Mouse (Mus musculus): ENCODE measurements around the gene Gnaq.
"Not testable (repeated sequence)": the region's sequence is repeated elsewhere in the genome, so short reads cannot be mapped to it uniquely, and the experiment has no call there.

Gnaq gene

GRCm38 (mm10) chr19:16147446-16147845, 14.8 kb downstream of the Gnaq start:
- DNase-seq (ENCODE audit: low spot score), result no peak

- no peak for DNase-seq (ENCODE audit: low spot score)
These were observed 16.5 kb downstream of the Gnaq start for GRCm38 (mm10) chr19:16149094-16149493.

- no peak for DNase-seq (ENCODE audit: low spot score)
These were observed 17.7 kb downstream of the Gnaq start for GRCm38 (mm10) chr19:16150328-16150727.

GRCm38 (mm10) chr19:16153851-16154250, 21.2 kb downstream of the Gnaq start:
- no peak for DNase-seq (ENCODE audit: low spot score)

- DNase-seq (ENCODE audit: low spot score), result no peak
These were observed 21.8 kb downstream of the Gnaq start for GRCm38 (mm10) chr19:16154480-16154879.

GRCm38 (mm10) chr19:16157120-16157519, 24.5 kb downstream of the Gnaq start:
- DNase-seq (ENCODE audit: low spot score), result no peak

GRCm38 (mm10) chr19:16160759-16161158, 28.1 kb downstream of the Gnaq start:
- no peak for DNase-seq (ENCODE audit: low spot score)

- DNase-seq (ENCODE audit: low spot score), result no peak
These were observed 28.6 kb downstream of the Gnaq start for GRCm38 (mm10) chr19:16161222-16161621.

GRCm38 (mm10) chr19:16164396-16164795, 31.8 kb downstream of the Gnaq start:
- not testable (repeated sequence) for DNase-seq (ENCODE audit: low spot score)

GRCm38 (mm10) chr19:16167185-16167584, 34.6 kb downstream of the Gnaq start:
- no peak for DNase-seq (ENCODE audit: low spot score)

GRCm38 (mm10) chr19:16168192-16168591, 35.6 kb downstream of the Gnaq start:
- DNase-seq (ENCODE audit: low spot score), result peak; percentile 53

- DNase-seq (ENCODE audit: low spot score), result peak; percentile 78
These were observed 36.1 kb downstream of the Gnaq start for GRCm38 (mm10) chr19:16168653-16169198.

GRCm38 (mm10) chr19:16170724-16171123, 38.1 kb downstream of the Gnaq start:
- no peak for DNase-seq (ENCODE audit: low spot score)

- no peak for DNase-seq (ENCODE audit: low spot score)
These were observed 41.1 kb downstream of the Gnaq start for GRCm38 (mm10) chr19:16173721-16174120.

GRCm38 (mm10) chr19:16176426-16176825, 43.8 kb downstream of the Gnaq start:
- DNase-seq (ENCODE audit: low spot score), result no peak

- DNase-seq (ENCODE audit: low spot score), result no peak
These were observed 44.6 kb downstream of the Gnaq start for GRCm38 (mm10) chr19:16177139-16177727.

- no peak for DNase-seq (ENCODE audit: low spot score)
These were observed 48.6 kb downstream of the Gnaq start for GRCm38 (mm10) chr19:16181258-16181657.

- DNase-seq (ENCODE audit: low spot score), result no peak
These were observed 49.3 kb downstream of the Gnaq start for GRCm38 (mm10) chr19:16181852-16182475.

- DNase-seq (ENCODE audit: low spot score), result no peak
These were observed 51.1 kb downstream of the Gnaq start for GRCm38 (mm10) chr19:16183592-16184365.

- DNase-seq (ENCODE audit: low spot score), result no peak
These were observed 54.4 kb downstream of the Gnaq start for GRCm38 (mm10) chr19:16186984-16187383.

- no peak for DNase-seq (ENCODE audit: low spot score)
These were observed 55.3 kb downstream of the Gnaq start for GRCm38 (mm10) chr19:16187952-16188351.

GRCm38 (mm10) chr19:16189066-16189765, 56.6 kb downstream of the Gnaq start:
- DNase-seq (ENCODE audit: low spot score), result no peak

Data from lung, postnatal 25 days (tissue).